Mouse (Mus musculus) stomach, postnatal 0 days (tissue): Measurements from ENCODE around the gene Gpr137c. TPM values are rescaled to one million over a fixed set of nuclear protein-coding genes. Genes with fewer than 3 reads are reported as not detected.
A peak's percentile ranks its signal among the peaks of the same experiment; 100 is the strongest.

Experiments
- ATAC-seq: fragments of 200-750 bp; cut with Nextera tagmentation; 2 replicates; pipeline ENCODE4 v1.8.0; 2017; ENCODE audit not compliant: low FRiP score, low TSS enrichment
- DNase-seq: peaks from one replicate; pipeline ENCODE4 v3.0.0-alpha.2; 2016; ENCODE audit warnings: low spot score
- H3K27ac ChIP-seq: fragments of 300-500 bp; sonication (generic); replicated peaks from 2 replicates; pipeline ENCODE4 v1.5.1; 2014; ENCODE audit warnings: mild to moderate bottlenecking, control low read depth
- H3K27me3 ChIP-seq: fragments of 300-500 bp; sonication (generic); 2 replicates; pipeline ENCODE4 v1.6.1; 2014; ENCODE audit warnings: low read length; ENCODE audit not compliant: control insufficient read depth, insufficient read depth
- H3K36me3 ChIP-seq: fragments of 300-500 bp; sonication (generic); 2 replicates; pipeline ENCODE4 v1.6.1; 2014; ENCODE audit warnings: low read length, mixed read lengths; ENCODE audit not compliant: control insufficient read depth, insufficient read depth
- H3K4me1 ChIP-seq: fragments of 300-500 bp; sonication (generic); replicated peaks from 2 replicates; pipeline ENCODE4 v1.6.1; 2014; ENCODE audit warnings: antibody characterized with exemption; ENCODE audit not compliant: control insufficient read depth, insufficient read depth
- H3K4me2 ChIP-seq: fragments of 300-500 bp; sonication (generic); replicated peaks from 2 replicates; pipeline ENCODE4 v1.6.1; 2014; ENCODE audit warnings: low read depth, mild to moderate bottlenecking, control low read depth, moderate library complexity
- H3K4me3 ChIP-seq: fragments of 300-500 bp; sonication (generic); 2 replicates; pipeline ENCODE4 v1.5.1; 2014; ENCODE audit warnings: low read depth, low read length, control low read depth
- H3K9ac ChIP-seq: fragments of 300-500 bp; sonication (generic); 2 replicates; pipeline ENCODE4 v1.6.1; 2014; ENCODE audit warnings: mild to moderate bottlenecking, low read length, control low read depth, mixed read lengths
- H3K9me3 ChIP-seq: fragments of 300-500 bp; sonication (generic); 2 replicates; pipeline ENCODE4 v1.6.1; 2016; ENCODE audit warnings: low read length; ENCODE audit not compliant: control insufficient read depth
- CTCF ChIP-seq: IDR thresholded peaks from 2 replicates; pipeline ENCODE4 v1.5.1; 2016; ENCODE audit warnings: antibody characterized with exemption, low read depth, mild to moderate bottlenecking, moderate library complexity
- EP300 ChIP-seq: optimal IDR thresholded peaks from 2 replicates; pipeline ENCODE3; 2016; ENCODE audit warnings: antibody characterized with exemption
- WGBS: fragments of 180-500 bp; shearing (Covaris S2); extraction: QIAGEN DNeasy Blood & Tissue Kit; methylation state at CpG from one replicate; pipeline ENCODE4 v1.1.7; 2014; 5-methylcytosine and 5-hydroxymethylcytosine counted together
- polyA plus RNA-seq: library from polyadenylated mRNA; unstranded; fragments of >200 nt; fragmentation: Nextera tagmentation; extraction: Ambion mirVana; gene quantifications from 2 replicates; pipeline ENCODE4 v1.2.1, GENCODE M21; 2015

The Gpr137c gene
- polyA plus RNA-seq, 1 experiment from 2014 or later: 1.1 TPM

DNA sequence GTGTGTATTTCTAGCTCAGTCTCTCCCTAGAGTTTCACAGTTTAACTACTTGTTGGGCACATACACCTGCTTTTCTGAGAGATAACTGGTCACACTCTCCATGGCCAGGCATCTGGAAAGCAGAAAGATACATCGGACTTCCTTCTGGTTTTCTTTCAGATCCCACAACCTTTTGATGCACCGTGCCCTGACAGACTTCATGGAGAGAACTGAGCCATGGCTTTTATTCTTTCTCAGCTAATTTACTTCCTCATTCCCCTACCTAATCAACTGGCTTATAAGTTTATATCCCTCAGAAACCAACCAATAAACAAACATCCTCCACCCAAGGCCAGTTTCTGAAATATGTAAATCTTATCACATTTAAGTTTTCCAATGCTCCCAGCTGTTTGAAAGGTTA lies 102.9 kb downstream of the Gpr137c start:
- H3K9ac ChIP-seq: no peak overlapping the region
- no peak for TF ChIP-seq CTCF
- TF ChIP-seq EP300: no peak
- no peak overlapping the region for H3K27ac ChIP-seq
- H3K9me3 ChIP-seq: no peaks in the 10 kb centered on the region
- H3K36me3 ChIP-seq: no peaks in the 10 kb centered on the region
- H3K27me3 ChIP-seq: no peaks in the 10 kb centered on the region
- no peaks in the 10 kb centered on the region for H3K4me1 ChIP-seq
- ATAC-seq (no peak), DNase-seq (no peak)
- H3K4me2 ChIP-seq: no peak overlapping the region
- 85% methylated on average over 2 of the region's 2 CpGs for WGBS
- no peak overlapping the region for H3K4me3 ChIP-seq

- Histone ChIP-seq H3K27ac (no peak overlapping the region), H3K4me3 (no peak overlapping the region), H3K36me3 (no peaks in the 10 kb centered on the region), H3K4me1 (no peaks in the 10 kb centered on the region), H3K9ac (no peak overlapping the region), H3K4me2 (no peak overlapping the region), H3K9me3 (no peaks in the 10 kb centered on the region), H3K27me3 (no peaks in the 10 kb centered on the region)
- ATAC-seq (no peak), DNase-seq (no peak)
- 72% methylated on average over 3 of the region's 3 CpGs for WGBS
- TF ChIP-seq EP300: no peak
- no peak for TF ChIP-seq CTCF
Observed at GRCm38 (mm10) chr14:45323320-45323719, 103.8 kb downstream of the Gpr137c start.

GRCm38 (mm10) chr14:45325471-45325870 lies 106.0 kb downstream of the Gpr137c start:
- H3K9me3 ChIP-seq: no peaks in the 10 kb centered on the region
- ATAC-seq: peak; percentile 46; the same call in 1 of the 2 replicates
- H3K36me3 ChIP-seq: no peaks in the 10 kb centered on the region
- no peak overlapping the region for H3K4me2 ChIP-seq
- no peaks in the 10 kb centered on the region for H3K27me3 ChIP-seq
- H3K4me3 ChIP-seq: no peak overlapping the region
- H3K27ac ChIP-seq: no peak overlapping the region
- no peaks in the 10 kb centered on the region for H3K4me1 ChIP-seq
- no peak overlapping the region for H3K9ac ChIP-seq
- TF ChIP-seq EP300 (no peak), CTCF (no peak)
- peak; percentile 30 for DNase-seq

GRCm38 (mm10) chr14:45328072-45328713 lies 108.7 kb downstream of the Gpr137c start:
- no peak overlapping the region for H3K9ac ChIP-seq
- ATAC-seq (no peak), DNase-seq (no peak)
- no peaks in the 10 kb centered on the region for H3K27me3 ChIP-seq
- 0 out of 2 replicates have a peak, but pooled peaks cover 3% of the 10 kb centered on the region for H3K36me3 ChIP-seq
- H3K27ac ChIP-seq: no peak overlapping the region
- WGBS: 86% methylated on average over 4 of the region's 4 CpGs
- no peak overlapping the region for H3K4me2 ChIP-seq
- no peak overlapping the region for H3K4me3 ChIP-seq
- no peaks in the 10 kb centered on the region for H3K4me1 ChIP-seq
- H3K9me3 ChIP-seq: no peaks in the 10 kb centered on the region
- TF ChIP-seq CTCF (no peak), EP300 (no peak)

- H3K9me3 ChIP-seq: no peaks in the 10 kb centered on the region
- peak overlapping the region; percentile 85 for H3K4me3 ChIP-seq
- H3K4me2 ChIP-seq: peak overlapping the region; percentile 48
- 0 out of 2 replicates have a peak, but pooled peaks cover 3% of the 10 kb centered on the region for H3K36me3 ChIP-seq
- H3K27ac ChIP-seq: no peak overlapping the region
- H3K9ac ChIP-seq: no peak overlapping the region
- DNase-seq: no peak
- 10% methylated on average over 8 of the region's 8 CpGs for WGBS
- TF ChIP-seq EP300 (no peak), CTCF (no peak)
- H3K4me1 ChIP-seq: no peaks in the 10 kb centered on the region
- peak; percentile 47; the same call in 1 of the 2 replicates for ATAC-seq
- H3K27me3 ChIP-seq: no peaks in the 10 kb centered on the region
Observed at GRCm38 (mm10) chr14:45329018-45329588, 109.6 kb downstream of the Gpr137c start.

GRCm38 (mm10) chr14:45329589-45330181 lies 110.2 kb downstream of the Gpr137c start, which contains the start of gene Psmc6:
Psmc6 (plus strand) TSS chr14:45329788.
- Histone ChIP-seq H3K9ac (peak within 1 kb of the TSS; percentile 91), H3K4me2 (peak within 1 kb of the TSS; percentile 55), H3K27ac (peak within 1 kb of the TSS; percentile 90), H3K4me3 (peak within 1 kb of the TSS; percentile 85), H3K36me3 (0 out of 2 replicates have a peak, but pooled peaks cover 3% of the 10 kb centered on the region), H3K27me3 (no peaks in the 10 kb centered on the region), H3K9me3 (no peaks in the 10 kb centered on the region), H3K4me1 (no peaks in the 10 kb centered on the region)
- peak; percentile 97 for ATAC-seq
- WGBS: under 1% methylated on average over 44 of the region's 44 CpGs
- TF ChIP-seq EP300 (no peak), CTCF (peak; percentile 94)
- DNase-seq: peak; percentile 95

Other genes with a start within 250 kb of the Gpr137c start
- 1.4 and 1.6 TPM in 2 replicates for gene Ptger2, start 231.5 kb upstream of the Gpr137c start, polyA plus RNA-seq
- gene Txndc16, start 611 bp downstream of the Gpr137c start, polyA plus RNA-seq: 3.7 and 4.8 TPM in 2 replicates
- 46.5 and 55.6 TPM in 2 replicates for gene Ero1l, start 99.1 kb downstream of the Gpr137c start, polyA plus RNA-seq
- gene Psmc6, start 110.1 kb downstream of the Gpr137c start, polyA plus RNA-seq: 94.4 and 94.9 TPM in 2 replicates
- gene Styx, start 131.4 kb downstream of the Gpr137c start, polyA plus RNA-seq: 48.8 and 50.6 TPM in 2 replicates
- 44.3 and 45.3 TPM in 2 replicates for gene Gnpnat1, start 185.2 kb downstream of the Gpr137c start, polyA plus RNA-seq